Mouse (Mus musculus): ENCODE results near the gene Tfe3. TPM values are rescaled to one million over a fixed set of nuclear protein-coding genes. Genes with fewer than 3 reads are reported as not detected.

Gene Tfe3
- polyA plus RNA-seq, 1 experiment from 2014 or later, result 21.7 TPM

DNA sequence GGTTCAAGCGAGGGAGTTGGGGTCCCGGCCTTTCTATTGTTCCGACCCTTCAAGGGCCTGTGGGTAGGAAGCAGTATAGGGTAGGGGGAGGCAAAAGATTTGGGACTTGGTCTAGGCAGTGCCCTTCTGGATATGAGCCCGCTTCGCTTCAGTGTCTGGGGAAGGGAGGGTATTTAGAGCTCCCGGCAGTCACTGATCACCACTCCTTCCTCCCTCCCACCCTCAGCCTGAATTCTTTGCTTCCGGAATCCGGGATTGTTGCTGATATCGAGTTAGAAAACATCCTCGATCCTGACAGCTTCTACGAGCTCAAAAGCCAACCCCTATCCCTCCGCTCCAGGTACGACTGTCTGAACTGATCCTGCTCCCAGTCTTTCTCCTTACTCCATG is 2.9 kb downstream of the Tfe3 start:
- no peaks in the 10 kb centered on the region for H3K27me3 ChIP-seq (ENCODE audit: control insufficient read depth, insufficient read depth, low read length)
- no peak for ATAC-seq (ENCODE audit: insufficient read depth, low FRiP score)
- peak overlapping the region; percentile 70 for H3K4me3 ChIP-seq (replicated peaks; ENCODE audit: low read length)
- peak overlapping the region; percentile 48; the same call in 1 of the 2 replicates for H3K9ac ChIP-seq (ENCODE audit: low read length)
- no peaks in the 10 kb centered on the region for H3K9me3 ChIP-seq (replicated peaks; ENCODE audit: control insufficient read depth, low read length)
- H3K4me2 ChIP-seq (ENCODE audit: low read depth, low read length), result peak overlapping the region; percentile 61
- H3K36me3 ChIP-seq (ENCODE audit: control insufficient read depth, insufficient read depth, low read length), result peaks cover 7% of the 10 kb centered on the region; the same call in 1 of the 2 replicates
- peak overlapping the region; percentile 66; the same call in 1 of the 2 replicates for H3K27ac ChIP-seq (ENCODE audit: low read length)
- peaks cover 19% of the 10 kb centered on the region; the same call in 1 of the 2 replicates for H3K4me1 ChIP-seq (ENCODE audit: control insufficient read depth, insufficient read depth, low read length)
- 18% methylated on average over 13 of the region's 13 CpGs for WGBS

DNA sequence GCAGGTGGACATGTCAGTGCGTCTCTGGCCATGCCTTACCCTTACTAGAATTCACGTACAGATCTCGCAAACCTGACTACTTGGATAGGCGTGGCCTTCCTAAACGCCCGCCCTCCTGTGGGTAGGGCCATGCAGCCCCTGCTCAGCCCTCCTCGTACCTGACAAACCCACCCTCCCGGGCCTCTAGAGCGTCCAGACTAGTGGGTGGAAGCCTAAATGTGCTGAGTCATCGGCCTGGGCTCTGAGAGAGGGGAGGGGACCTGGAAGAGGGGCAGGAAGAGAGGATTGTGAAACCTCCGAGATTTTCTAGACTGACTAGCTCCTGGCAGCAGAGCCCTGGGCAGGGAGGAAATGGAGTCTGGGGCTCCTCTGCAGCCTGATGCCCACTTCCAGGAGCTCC is 3.4 kb downstream of the Tfe3 start:
- peak overlapping the region; percentile 48; the same call in 1 of the 2 replicates for H3K9ac ChIP-seq (ENCODE audit: low read length)
- peak; percentile 62 for ATAC-seq (ENCODE audit: insufficient read depth, low FRiP score)
- peak overlapping the region; percentile 66; the same call in 1 of the 2 replicates for H3K27ac ChIP-seq (ENCODE audit: low read length)
- H3K27me3 ChIP-seq (ENCODE audit: control insufficient read depth, insufficient read depth, low read length), result no peaks in the 10 kb centered on the region
- H3K9me3 ChIP-seq (replicated peaks; ENCODE audit: control insufficient read depth, low read length), result no peaks in the 10 kb centered on the region
- H3K4me1 ChIP-seq (ENCODE audit: control insufficient read depth, insufficient read depth, low read length), result peaks cover 19% of the 10 kb centered on the region; the same call in 1 of the 2 replicates
- H3K4me2 ChIP-seq (ENCODE audit: low read depth, low read length), result peak overlapping the region; percentile 61
- H3K4me3 ChIP-seq (replicated peaks; ENCODE audit: low read length), result peak overlapping the region; percentile 70
- peaks cover 7% of the 10 kb centered on the region; the same call in 1 of the 2 replicates for H3K36me3 ChIP-seq (ENCODE audit: control insufficient read depth, insufficient read depth, low read length)
- 5% methylated on average over 11 of the region's 11 CpGs for WGBS

- H3K36me3 ChIP-seq (ENCODE audit: control insufficient read depth, insufficient read depth, low read length), result peaks cover 7% of the 10 kb centered on the region; the same call in 1 of the 2 replicates
Observed at GRCm38 (mm10) chrX:7769302-7770017, 7.1 kb downstream of the Tfe3 start.

GRCm38 (mm10) chrX:7772766-7773165 is 10.4 kb downstream of the Tfe3 start:
- Histone ChIP-seq H3K4me1 (ENCODE audit: control insufficient read depth, insufficient read depth, low read length) (no peaks in the 10 kb centered on the region), H3K36me3 (ENCODE audit: control insufficient read depth, insufficient read depth, low read length) (0 out of 2 replicates have a peak, but pooled peaks cover 2% of the 10 kb centered on the region), H3K27ac (ENCODE audit: low read length) (no peak overlapping the region), H3K9ac (ENCODE audit: low read length) (no peak overlapping the region), H3K4me3 (replicated peaks; ENCODE audit: low read length) (no peak overlapping the region), H3K9me3 (replicated peaks; ENCODE audit: control insufficient read depth, low read length) (no peaks in the 10 kb centered on the region), H3K27me3 (ENCODE audit: control insufficient read depth, insufficient read depth, low read length) (no peaks in the 10 kb centered on the region), H3K4me2 (ENCODE audit: low read depth, low read length) (no peak overlapping the region)
- WGBS, result 50% methylated on average over 2 of the region's 2 CpGs
- ATAC-seq (ENCODE audit: insufficient read depth, low FRiP score), result no peak

More at GRCm38 (mm10) chrX:7769302-7770017, 7.1 kb downstream of the Tfe3 start:
- H3K4me1 ChIP-seq (ENCODE audit: control insufficient read depth, insufficient read depth, low read length), result peaks cover 13% of the 10 kb centered on the region; the same call in 1 of the 2 replicates
- H3K9ac ChIP-seq (ENCODE audit: low read length), result no peak overlapping the region
- ATAC-seq (ENCODE audit: insufficient read depth, low FRiP score), result no peak
- H3K27me3 ChIP-seq (ENCODE audit: control insufficient read depth, insufficient read depth, low read length), result no peaks in the 10 kb centered on the region
- no peak overlapping the region for H3K4me3 ChIP-seq (replicated peaks; ENCODE audit: low read length)
- no peak overlapping the region for H3K27ac ChIP-seq (ENCODE audit: low read length)
- whole genome bisulfite sequencing, result 83% methylated on average over 7 of the region's 7 CpGs
- no peaks in the 10 kb centered on the region for H3K9me3 ChIP-seq (replicated peaks; ENCODE audit: control insufficient read depth, low read length)
- no peak overlapping the region for H3K4me2 ChIP-seq (ENCODE audit: low read depth, low read length)

DNA sequence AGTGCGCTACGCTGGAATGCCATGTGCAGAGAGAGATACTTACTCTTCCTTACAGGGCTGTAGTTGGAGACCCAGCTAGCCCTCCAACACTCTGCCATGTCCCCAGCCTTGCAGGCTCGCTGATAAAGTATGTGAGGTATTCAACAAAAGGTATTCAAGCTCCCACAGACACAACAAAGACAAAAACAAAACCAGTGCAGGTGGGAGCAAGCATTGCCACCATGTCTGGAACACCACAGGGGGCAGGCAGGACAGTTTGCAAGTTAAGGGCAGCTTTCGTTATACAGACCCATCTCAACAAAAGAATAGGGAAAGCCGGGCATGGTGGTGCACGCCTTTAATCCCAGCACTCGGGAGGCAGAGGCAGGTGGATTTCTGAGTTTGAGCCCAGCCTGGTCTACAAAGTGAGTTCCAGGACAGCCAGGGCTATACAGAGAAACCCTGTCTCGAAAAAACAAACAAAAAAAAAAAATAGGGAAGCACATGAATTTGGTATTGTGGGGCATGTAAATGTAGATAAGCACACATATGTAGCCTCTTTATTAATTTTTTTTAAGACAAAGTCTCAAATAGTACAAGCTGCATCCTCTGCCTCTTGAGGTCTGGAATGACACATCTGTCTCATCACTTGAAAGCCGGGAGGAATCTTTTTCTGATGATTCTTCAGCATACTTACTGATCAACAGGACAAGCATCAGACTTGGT is 13.3 kb downstream of the Tfe3 start:
- Histone ChIP-seq H3K4me1 (ENCODE audit: control insufficient read depth, insufficient read depth, low read length) (no peaks in the 10 kb centered on the region), H3K4me2 (ENCODE audit: low read depth, low read length) (no peak overlapping the region), H3K9ac (ENCODE audit: low read length) (no peak overlapping the region), H3K4me3 (replicated peaks; ENCODE audit: low read length) (no peak overlapping the region), H3K9me3 (replicated peaks; ENCODE audit: control insufficient read depth, low read length) (no peaks in the 10 kb centered on the region), H3K27me3 (ENCODE audit: control insufficient read depth, insufficient read depth, low read length) (no peaks in the 10 kb centered on the region), H3K36me3 (ENCODE audit: control insufficient read depth, insufficient read depth, low read length) (no peaks in the 10 kb centered on the region), H3K27ac (ENCODE audit: low read length) (no peak overlapping the region)
- ATAC-seq (ENCODE audit: insufficient read depth, low FRiP score), result no peak
- WGBS, result 76% methylated on average over 9 of the region's 9 CpGs

DNA sequence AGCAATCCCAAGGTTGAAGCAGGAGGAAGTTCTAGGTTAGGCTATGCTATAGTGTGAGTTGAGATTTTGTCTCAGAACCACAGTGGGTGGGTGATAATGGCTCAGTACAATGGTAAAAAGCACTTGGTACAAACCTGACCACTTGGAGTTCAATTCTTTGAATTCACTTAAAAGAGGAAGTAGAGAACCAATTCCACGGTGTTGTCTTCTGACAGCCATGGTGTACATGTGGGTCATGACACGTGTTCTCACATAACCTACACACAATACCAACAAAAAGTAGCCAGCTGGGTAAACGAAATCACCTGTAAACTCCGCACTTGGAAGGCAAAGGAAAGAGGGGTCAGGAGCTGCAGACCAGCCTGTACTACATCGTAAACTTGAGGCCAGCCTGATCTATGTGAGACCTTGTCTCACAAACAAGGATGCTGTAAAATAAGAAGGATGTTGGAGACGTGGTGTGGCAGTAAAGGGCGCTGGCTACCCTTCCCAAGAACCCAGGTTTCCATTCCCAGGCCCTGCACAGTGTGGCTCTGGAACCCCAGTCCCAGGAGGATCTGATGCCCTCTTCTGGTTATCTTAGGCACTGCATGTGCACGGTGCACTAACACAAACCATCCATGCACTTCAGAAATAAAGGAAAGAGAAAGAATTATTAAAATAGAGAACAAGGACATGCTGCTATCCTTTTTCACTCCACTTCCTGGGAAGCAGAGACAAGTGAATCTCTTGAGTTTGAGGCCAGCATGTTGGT is 14.1 kb downstream of the Tfe3 start:
- no peak overlapping the region for H3K9ac ChIP-seq (ENCODE audit: low read length)
- H3K4me3 ChIP-seq (replicated peaks; ENCODE audit: low read length), result no peak overlapping the region
- 43% methylated on average over 8 of the region's 8 CpGs for WGBS
- peak; percentile 64; the same call in 1 of the 2 replicates for ATAC-seq (ENCODE audit: insufficient read depth, low FRiP score)
- no peak overlapping the region for H3K27ac ChIP-seq (ENCODE audit: low read length)
- no peak overlapping the region for H3K4me2 ChIP-seq (ENCODE audit: low read depth, low read length)
- no peaks in the 10 kb centered on the region for H3K27me3 ChIP-seq (ENCODE audit: control insufficient read depth, insufficient read depth, low read length)
- no peaks in the 10 kb centered on the region for H3K36me3 ChIP-seq (ENCODE audit: control insufficient read depth, insufficient read depth, low read length)
- no peaks in the 10 kb centered on the region for H3K9me3 ChIP-seq (replicated peaks; ENCODE audit: control insufficient read depth, low read length)
- H3K4me1 ChIP-seq (ENCODE audit: control insufficient read depth, insufficient read depth, low read length), result no peaks in the 10 kb centered on the region

DNA sequence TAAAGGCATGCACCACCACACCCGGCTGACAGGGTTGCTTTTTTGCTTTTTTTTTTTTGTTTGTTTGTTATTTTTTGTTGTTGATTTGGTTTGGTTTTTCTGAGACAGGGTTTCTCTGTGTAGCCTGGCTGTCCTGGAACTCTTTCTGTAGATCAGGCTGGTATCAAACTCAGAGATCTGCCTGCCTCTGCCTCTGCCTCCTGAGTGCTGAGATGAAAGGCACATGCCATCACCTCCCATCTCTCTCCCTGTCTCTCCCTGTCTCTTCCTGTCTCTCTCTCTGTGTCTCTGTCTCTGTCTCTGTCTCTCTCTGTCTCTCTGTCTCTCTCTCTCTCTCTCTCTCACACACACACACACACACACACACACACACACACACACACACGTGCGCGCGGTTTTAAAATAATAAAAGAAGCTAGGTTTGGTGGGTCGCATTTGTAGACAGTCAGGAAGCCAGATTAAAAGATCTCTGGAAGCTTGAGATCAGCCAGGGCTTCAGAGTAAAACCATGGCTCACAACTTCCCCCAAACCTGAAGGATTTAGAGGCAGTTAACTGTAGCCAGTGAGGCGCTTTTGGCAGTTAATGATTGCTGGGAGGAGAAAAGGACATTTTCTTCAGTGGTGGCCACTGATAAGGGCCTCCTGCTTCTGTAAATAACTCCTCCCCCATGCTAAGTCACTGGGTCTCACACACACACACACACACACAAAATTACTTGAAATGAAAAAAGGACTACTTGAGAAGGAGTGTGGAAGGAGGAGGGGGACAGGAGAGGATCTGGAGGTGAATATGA is 16.3 kb downstream of the Tfe3 start:
- ATAC-seq (ENCODE audit: insufficient read depth, low FRiP score), result peak; percentile 60; the same call in 1 of the 2 replicates
- Histone ChIP-seq H3K4me3 (replicated peaks; ENCODE audit: low read length) (no peak overlapping the region), H3K27me3 (ENCODE audit: control insufficient read depth, insufficient read depth, low read length) (no peaks in the 10 kb centered on the region), H3K4me1 (ENCODE audit: control insufficient read depth, insufficient read depth, low read length) (no peaks in the 10 kb centered on the region), H3K36me3 (ENCODE audit: control insufficient read depth, insufficient read depth, low read length) (no peaks in the 10 kb centered on the region), H3K9me3 (replicated peaks; ENCODE audit: control insufficient read depth, low read length) (no peaks in the 10 kb centered on the region), H3K9ac (ENCODE audit: low read length) (no peak overlapping the region), H3K4me2 (ENCODE audit: low read depth, low read length) (no peak overlapping the region), H3K27ac (ENCODE audit: low read length) (no peak overlapping the region)
- WGBS, result 61% methylated on average over 7 of the region's 7 CpGs

GRCm38 (mm10) chrX:7779294-7779693 is 16.9 kb downstream of the Tfe3 start:
- Histone ChIP-seq H3K27ac (ENCODE audit: low read length) (no peak overlapping the region), H3K9ac (ENCODE audit: low read length) (no peak overlapping the region), H3K4me1 (ENCODE audit: control insufficient read depth, insufficient read depth, low read length) (no peaks in the 10 kb centered on the region), H3K36me3 (ENCODE audit: control insufficient read depth, insufficient read depth, low read length) (no peaks in the 10 kb centered on the region), H3K4me3 (replicated peaks; ENCODE audit: low read length) (no peak overlapping the region), H3K4me2 (ENCODE audit: low read depth, low read length) (no peak overlapping the region), H3K9me3 (replicated peaks; ENCODE audit: control insufficient read depth, low read length) (no peaks in the 10 kb centered on the region), H3K27me3 (ENCODE audit: control insufficient read depth, insufficient read depth, low read length) (no peaks in the 10 kb centered on the region)
- 18% methylated on average over 3 of the region's 3 CpGs for WGBS
- ATAC-seq (ENCODE audit: insufficient read depth, low FRiP score), result no peak

All from stomach, embryonic 16.5 days (tissue).